26 mouse cellular contexts compared by ENCODE assay signal in the genomic region with DNA sequence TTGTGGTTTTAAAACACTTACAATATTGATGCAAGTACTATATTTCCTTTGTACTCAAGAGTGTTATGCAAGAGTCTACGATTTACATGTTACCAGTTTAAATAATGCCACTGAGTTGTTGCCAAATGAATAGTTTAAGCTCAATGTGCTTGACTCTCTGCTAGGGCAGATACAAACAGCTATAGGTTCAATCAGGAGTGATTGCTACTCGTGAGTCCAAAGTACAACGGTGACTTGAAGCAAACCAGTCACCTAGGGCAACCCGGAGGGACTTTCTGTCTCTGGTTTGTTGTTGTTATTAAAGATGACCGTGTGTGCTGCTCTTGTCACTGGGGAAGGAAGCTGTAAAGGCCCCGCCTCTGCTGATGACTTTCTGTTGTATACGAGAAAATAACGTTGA. TPM values are rescaled to one million over a fixed set of nuclear protein-coding genes. Genes with fewer than 3 reads are reported as not detected.
DNase-seq lines count a peak whose midpoint lies in the region; ATAC-seq and TF ChIP-seq lines count a peak whose summit lies in the region.
"Had no signal": no experiment of that assay in that cellular context is flagged by ENCODE, and none has a peak within 500 bp of the region (broad histone marks: within the 10 kb centered on the region; RNA-seq: fewer than 3 reads in every experiment).

No protein-coding gene starts in this region.

- no peak overlapping the region for H3K4me3 ChIP-seq in intestine, embryonic 16.5 days (ENCODE audit: low read length)
- no peak overlapping the region for H3K4me3 ChIP-seq in intestine, embryonic 15.5 days (replicated peaks)
- no peak overlapping the region for H3K4me3 ChIP-seq in lung, postnatal 0 days (ENCODE audit: low read depth, low read length)
- no peak overlapping the region for H3K4me3 ChIP-seq in intestine, postnatal 0 days (ENCODE audit: low read depth, low read length)
- H3K4me3 ChIP-seq: embryonic facial prominence, embryonic 12.5 days; embryonic facial prominence, embryonic 15.5 days; forebrain, embryonic 15.5 days; heart, adult 2 months; heart, embryonic 10.5 days; heart, embryonic 13.5 days had no signal

- intact Hi-C loops in left cerebral cortex, postnatal 10 days (cut with DNase I): no loop called here

- H3K4me2 ChIP-seq in intestine, embryonic 16.5 days (ENCODE audit: low read depth, low read length): no peak overlapping the region
- H3K4me2 ChIP-seq in intestine, embryonic 15.5 days (replicated peaks): no peak overlapping the region
- no peak overlapping the region for H3K4me2 ChIP-seq in lung, postnatal 0 days (replicated peaks; ENCODE audit: low read depth, low read length)
- no peak overlapping the region for H3K4me2 ChIP-seq in intestine, postnatal 0 days (replicated peaks; ENCODE audit: low read depth)
- H3K4me2 ChIP-seq: embryonic facial prominence, embryonic 12.5 days; embryonic facial prominence, embryonic 15.5 days; forebrain, embryonic 15.5 days; heart, embryonic 13.5 days; hindbrain, embryonic 14.5 days had no signal

- H3K9me3 ChIP-seq in intestine, embryonic 16.5 days (ENCODE audit: control insufficient read depth, low read length): no peaks in the 10 kb centered on the region
- no peaks in the 10 kb centered on the region for H3K9me3 ChIP-seq in intestine, embryonic 15.5 days
- H3K9me3 ChIP-seq in lung, postnatal 0 days (ENCODE audit: low read length): no peaks in the 10 kb centered on the region
- no peaks in the 10 kb centered on the region for H3K9me3 ChIP-seq in intestine, postnatal 0 days (ENCODE audit: control insufficient read depth)
- H3K9me3 ChIP-seq: embryonic facial prominence, embryonic 12.5 days; embryonic facial prominence, embryonic 15.5 days; forebrain, embryonic 15.5 days; G1E; heart, embryonic 10.5 days; heart, embryonic 13.5 days had no signal

- H3K4me1 ChIP-seq in intestine, embryonic 16.5 days (ENCODE audit: control insufficient read depth, insufficient read depth, low read length): no peaks in the 10 kb centered on the region
- H3K4me1 ChIP-seq in intestine, embryonic 15.5 days (replicated peaks): no peaks in the 10 kb centered on the region
- H3K4me1 ChIP-seq in lung, postnatal 0 days (ENCODE audit: insufficient read depth, low read depth, low read length): no peaks in the 10 kb centered on the region
- no peaks in the 10 kb centered on the region for H3K4me1 ChIP-seq in intestine, postnatal 0 days (replicated peaks; ENCODE audit: control insufficient read depth, insufficient read depth, low read length)
- H3K4me1 ChIP-seq: embryonic facial prominence, embryonic 12.5 days; embryonic facial prominence, embryonic 15.5 days; forebrain, embryonic 15.5 days; heart, embryonic 10.5 days; heart, embryonic 13.5 days had no signal

- 91% methylated on average over 8 of the region's 8 CpGs for WGBS in intestine, embryonic 16.5 days
- WGBS in intestine, embryonic 15.5 days: 85% methylated on average over 8 of the region's 8 CpGs
- WGBS in lung, postnatal 0 days: 75% methylated on average over 8 of the region's 8 CpGs
- WGBS in intestine, postnatal 0 days: 63% methylated on average over 8 of the region's 8 CpGs

- ATAC-seq in intestine, embryonic 16.5 days: 0 out of 2 replicates have a peak, but pooled peaks have one; percentile 58
- ATAC-seq in intestine, embryonic 15.5 days: no peak
- ATAC-seq in lung, postnatal 0 days: no peak
- ATAC-seq in intestine, postnatal 0 days: peak; percentile 89
- ATAC-seq in inflammation-experienced regulatory T-cells, adult 6 months: no peak
- ATAC-seq: forebrain, embryonic 15.5 days; Patski had no signal

- H3K9ac ChIP-seq in intestine, embryonic 16.5 days (ENCODE audit: low read depth, low read length): no peak overlapping the region
- H3K9ac ChIP-seq in intestine, embryonic 15.5 days: no peak overlapping the region
- H3K9ac ChIP-seq in lung, postnatal 0 days (replicated peaks; ENCODE audit: low read depth): no peak overlapping the region
- H3K9ac ChIP-seq in intestine, postnatal 0 days (ENCODE audit: low read depth, low read length): no peak overlapping the region
- H3K9ac ChIP-seq: embryonic facial prominence, embryonic 12.5 days; embryonic facial prominence, embryonic 15.5 days; forebrain, embryonic 15.5 days; heart, embryonic 13.5 days; hindbrain, embryonic 14.5 days had no signal

- no peak for TF ChIP-seq EP300 in lung, postnatal 0 days (IDR thresholded peaks at IDR 0.05)

- H3K36me3 ChIP-seq in intestine, embryonic 16.5 days (ENCODE audit: control insufficient read depth, insufficient read depth, low read length): peaks cover 7% of the 10 kb centered on the region
- peaks cover 21% of the 10 kb centered on the region for H3K36me3 ChIP-seq in intestine, embryonic 15.5 days
- H3K36me3 ChIP-seq in lung, postnatal 0 days (ENCODE audit: insufficient read depth, low read length): peaks cover 6% of the 10 kb centered on the region; the same call in 1 of the 2 replicates
- peaks cover 37% of the 10 kb centered on the region for H3K36me3 ChIP-seq in intestine, postnatal 0 days (ENCODE audit: control insufficient read depth, insufficient read depth)

- no peaks in the 10 kb centered on the region for H3K27me3 ChIP-seq in intestine, embryonic 16.5 days (replicated peaks; ENCODE audit: control insufficient read depth, insufficient read depth, low read length)
- H3K27me3 ChIP-seq in intestine, embryonic 15.5 days (replicated peaks): no peaks in the 10 kb centered on the region
- H3K27me3 ChIP-seq in lung, postnatal 0 days (replicated peaks; ENCODE audit: insufficient read depth, low read length): no peaks in the 10 kb centered on the region
- no peaks in the 10 kb centered on the region for H3K27me3 ChIP-seq in intestine, postnatal 0 days (replicated peaks; ENCODE audit: control insufficient read depth, insufficient read depth, low read length)
- H3K27me3 ChIP-seq: CH12.LX; embryonic facial prominence, embryonic 12.5 days; embryonic facial prominence, embryonic 15.5 days; forebrain, embryonic 15.5 days; heart, embryonic 13.5 days; Patski had no signal

- no peak overlapping the region for H3K27ac ChIP-seq in intestine, embryonic 16.5 days (ENCODE audit: low read length)
- no peak overlapping the region for H3K27ac ChIP-seq in intestine, embryonic 15.5 days
- H3K27ac ChIP-seq in lung, postnatal 0 days (ENCODE audit: low read length): no peak overlapping the region
- H3K27ac ChIP-seq in intestine, postnatal 0 days (ENCODE audit: low read depth, low read length): no peak overlapping the region
- H3K27ac ChIP-seq: embryonic facial prominence, embryonic 12.5 days; embryonic facial prominence, embryonic 15.5 days; forebrain, embryonic 15.5 days; heart, adult 2 months; heart, embryonic 10.5 days; heart, embryonic 13.5 days; hindbrain, embryonic 14.5 days had no signal

- DNase-seq in lung, postnatal 0 days (ENCODE audit: low spot score): peak; percentile 34
- no peak for DNase-seq in lung, postnatal 25 days (ENCODE audit: low spot score)
- DNase-seq in left cerebral cortex, postnatal 10 days (ENCODE audit: extremely low spot score in 1 of 2, low spot score in 2 of 2): no peak
- DNase-seq: adrenal gland, postnatal 14 days; B cell, adult 2 months; cerebellum, adult 11 months; cerebellum, adult 2 months; cerebellum, adult 9-11 months; cerebellum, postnatal 25 days; gastrocnemius, postnatal 25 days; heart, adult 2 months; heart, postnatal 14 days; heart, postnatal 4 days had no signal

- TF ChIP-seq CTCF in lung, postnatal 0 days (IDR thresholded peaks at IDR 0.05): no peak
- TF ChIP-seq CTCF in intestine, postnatal 0 days (IDR thresholded peaks at IDR 0.05; ENCODE audit: low read depth): no peak

RNA-seq across cellular contexts. Expression of gene Ttc27, which starts 39.5 kb away (rescaled TPM):
- 15.6 and 19.8 TPM in 2 replicates for polyA plus RNA-seq in intestine, embryonic 16.5 days (2015; fragmentation: Nextera tagmentation; extraction: Ambion mirVana)
- polyA plus RNA-seq in intestine, embryonic 15.5 days (2015; fragmentation: Nextera tagmentation; extraction: Ambion mirVana): 20.4 and 22.8 TPM in 2 replicates
- polyA plus RNA-seq in lung, postnatal 0 days (2015; fragmentation: Nextera tagmentation; extraction: Ambion mirVana): 8.6 and 8.8 TPM in 2 replicates
- polyA plus RNA-seq in intestine, postnatal 0 days (2015; fragmentation: Nextera tagmentation; extraction: Ambion mirVana): 7.0 and 8.7 TPM in 2 replicates
- polyA plus RNA-seq in inflammation-experienced regulatory T-cells, adult 6 months (2017; shearing (Covaris generic)): 10 to 100 TPM; 10.7 to 28.7 (median 25.0) TPM
- 10 to 100 TPM; 28.9 to 33.5 TPM for total RNA-seq in left cerebral cortex, postnatal 10 days (2021)

Comparison
In these comparisons a context has a peak if more than half of its experiments do, and no peak if none do; other contexts are left out.
1. ATAC-seq: peak in intestine, embryonic 16.5 days (single experiment) and intestine, postnatal 0 days (single experiment); none in intestine, embryonic 15.5 days (single experiment), lung, postnatal 0 days (single experiment) and inflammation-experienced regulatory T-cells, adult 6 months (single experiment).